Mouse (Mus musculus) brown adipose tissue, adult 24 weeks (tissue): ENCODE results near the gene Tmem121b. TPM values are rescaled to one million over a fixed set of nuclear protein-coding genes. Genes with fewer than 3 reads are reported as not detected.
A peak's percentile ranks its signal among the peaks of the same experiment; 100 is the strongest.

Experiments
- H3K27ac ChIP-seq: fragments of 200-500 bp; replicated peaks from 2 replicates; pipeline ENCODE4 v1.5.1; 2012; ENCODE audit warnings: low read depth, mild to moderate bottlenecking, low read length
- H3K4me1 ChIP-seq: fragments of 200-500 bp; 2 replicates; pipeline ENCODE4 v1.6.1; 2012; ENCODE audit warnings: low read length, mixed read lengths; ENCODE audit not compliant: control insufficient read depth, insufficient read depth, insufficient read length
- H3K4me3 ChIP-seq: fragments of 200-500 bp; 2 replicates; pipeline ENCODE4 v1.5.1; 2012; ENCODE audit warnings: low read depth, mild to moderate bottlenecking, low read length, moderate library complexity; ENCODE audit not compliant: insufficient read depth
- polyA plus RNA-seq: library from polyadenylated mRNA; stranded (reverse); fragments of >200 nt; gene quantifications from 2 replicates; pipeline ENCODE4 v1.2.4, GENCODE M21; 2012; ENCODE audit not compliant: missing spikeins, insufficient read depth, insufficient read length

Tmem121b gene
- polyA plus RNA-seq: not detected in 2 replicates

DNA sequence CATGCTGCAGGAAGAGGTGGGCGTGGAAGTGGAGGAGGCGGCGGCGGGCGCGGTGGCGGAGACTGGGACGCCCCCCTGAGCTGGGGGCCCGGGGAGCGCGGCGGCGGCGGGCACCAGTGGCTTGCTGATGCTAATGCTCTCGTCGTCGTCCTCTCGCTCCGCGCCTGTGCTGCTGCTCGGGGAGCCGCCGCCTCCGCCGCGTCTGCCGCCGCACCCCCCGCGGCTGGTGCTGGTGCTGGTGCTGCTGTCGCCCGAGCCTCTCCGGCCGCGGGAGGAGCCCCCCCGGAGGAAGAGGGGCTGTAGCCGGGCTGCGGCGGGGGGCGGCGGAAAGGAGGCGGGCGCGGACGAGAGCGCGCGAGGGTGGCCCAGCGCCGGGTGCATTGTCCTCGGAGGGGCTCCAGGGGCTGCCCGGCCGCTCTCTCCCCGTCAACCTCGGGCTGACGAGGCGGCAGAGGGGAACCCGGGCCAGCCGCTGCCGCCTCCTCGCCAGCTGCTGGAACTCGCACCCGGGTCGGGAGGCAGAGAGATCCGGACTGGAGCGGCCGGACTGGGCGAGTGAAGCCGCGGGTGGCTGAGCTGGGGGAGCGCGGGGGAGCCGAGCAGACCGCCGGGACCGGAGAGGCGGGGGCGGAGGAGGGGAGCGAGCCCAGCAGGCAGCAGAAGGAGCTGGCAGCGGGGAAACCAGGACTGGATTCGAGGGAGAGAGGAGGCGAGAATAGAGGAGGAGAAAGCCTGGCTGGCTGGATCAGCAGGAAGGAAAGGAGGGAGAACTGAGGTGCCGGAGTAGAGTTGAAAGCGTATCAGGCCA is at the start of gene Tmem121b:
Tmem121b (minus strand) TSS at position 434 of the 808 bp plus-strand sequence.
- H3K4me1 ChIP-seq: no peaks in the 10 kb centered on the region
- peak within 1 kb of the TSS; percentile 54 for H3K4me3 ChIP-seq
- no peak within 1 kb of the TSS for H3K27ac ChIP-seq

GRCm38 (mm10) chr6:120542061-120542460 is 48.5 kb upstream of the Tmem121b start:
- Histone ChIP-seq H3K27ac (no peak overlapping the region), H3K4me1 (peaks cover 13% of the 10 kb centered on the region), H3K4me3 (no peak overlapping the region)

- H3K4me3 ChIP-seq: no peak overlapping the region
- H3K4me1 ChIP-seq: peaks cover 13% of the 10 kb centered on the region
- H3K27ac ChIP-seq: peak overlapping the region; percentile 97
Measured at GRCm38 (mm10) chr6:120541386-120541785, 47.8 kb upstream of the Tmem121b start.

- Histone ChIP-seq H3K4me3 (0 out of 2 replicates have a peak overlapping the region, but pooled peaks have one; percentile 4), H3K27ac (peak overlapping the region; percentile 97), H3K4me1 (peaks cover 13% of the 10 kb centered on the region)
Measured at GRCm38 (mm10) chr6:120539781-120540231, 46.2 kb upstream of the Tmem121b start.

DNA sequence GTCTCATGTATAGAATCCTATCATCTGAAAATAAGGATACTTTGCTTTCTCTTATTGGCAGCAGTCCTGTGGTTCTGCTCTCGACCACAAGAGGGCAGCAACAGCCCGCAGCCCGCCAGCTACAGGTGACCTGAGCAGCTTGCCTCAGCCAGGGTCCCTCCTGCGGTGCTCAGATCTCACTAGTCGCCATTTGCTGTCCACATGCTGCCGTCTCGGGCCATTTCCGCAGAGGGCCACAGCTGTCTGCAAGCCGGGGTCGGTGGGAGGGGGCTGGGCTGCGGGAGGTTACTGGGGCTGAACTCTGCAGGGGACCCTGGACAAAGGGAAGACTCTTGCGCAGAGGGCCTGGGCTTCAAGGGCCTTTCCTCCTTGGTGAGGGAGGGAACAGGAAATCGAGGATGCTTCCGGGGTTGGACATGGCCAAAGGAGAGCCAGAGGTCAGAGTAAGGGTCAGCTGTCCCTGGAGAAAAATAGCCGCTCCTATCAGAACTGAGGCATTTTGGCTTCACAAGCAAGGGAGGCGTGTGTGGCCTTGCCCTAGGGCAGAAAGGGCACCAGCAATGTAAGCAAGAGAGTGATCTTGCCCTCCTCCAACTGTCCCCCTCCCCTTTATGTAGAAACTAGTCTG is 45.6 kb upstream of the Tmem121b start:
- Histone ChIP-seq H3K4me1 (peaks cover 13% of the 10 kb centered on the region), H3K4me3 (peak overlapping the region; percentile 17; the same call in 1 of the 2 replicates), H3K27ac (peak overlapping the region; percentile 97)

GRCm38 (mm10) chr6:120536337-120536736 is 42.7 kb upstream of the Tmem121b start:
- Histone ChIP-seq H3K4me1 (peaks cover 8% of the 10 kb centered on the region), H3K4me3 (no peak overlapping the region), H3K27ac (no peak overlapping the region)

- Histone ChIP-seq H3K4me3 (no peak overlapping the region), H3K27ac (no peak overlapping the region), H3K4me1 (no peaks in the 10 kb centered on the region)
Measured at GRCm38 (mm10) chr6:120532594-120532993, 39.0 kb upstream of the Tmem121b start.

GRCm38 (mm10) chr6:120531020-120531965 is 37.7 kb upstream of the Tmem121b start, which contains the start of gene Hdhd5:
Hdhd5 (minus strand) TSS chr6:120531319.
- Histone ChIP-seq H3K4me1 (no peaks in the 10 kb centered on the region), H3K4me3 (peak within 1 kb of the TSS; percentile 77), H3K27ac (peak within 1 kb of the TSS; percentile 68)

DNA sequence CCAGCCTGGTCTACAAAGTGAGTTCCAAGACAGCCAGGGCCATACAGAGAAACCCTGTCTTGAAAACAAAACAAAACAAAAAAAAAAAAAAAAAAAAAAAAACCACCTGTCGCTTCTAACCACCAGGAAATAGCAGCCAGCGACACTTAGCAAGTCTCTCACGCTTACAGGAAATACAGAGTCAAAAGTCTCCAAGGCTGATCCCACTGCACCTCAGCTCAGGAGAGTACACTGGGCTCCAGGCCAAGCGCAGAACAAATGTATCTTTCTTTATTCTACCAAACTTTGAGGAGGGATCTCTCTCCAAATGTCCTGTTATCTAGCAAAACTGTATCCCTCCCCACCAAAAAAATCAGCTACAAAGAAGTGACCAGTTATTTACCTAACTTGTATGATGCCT is 35.5 kb upstream of the Tmem121b start:
- Histone ChIP-seq H3K27ac (no peak overlapping the region), H3K4me3 (no peak overlapping the region)

DNA sequence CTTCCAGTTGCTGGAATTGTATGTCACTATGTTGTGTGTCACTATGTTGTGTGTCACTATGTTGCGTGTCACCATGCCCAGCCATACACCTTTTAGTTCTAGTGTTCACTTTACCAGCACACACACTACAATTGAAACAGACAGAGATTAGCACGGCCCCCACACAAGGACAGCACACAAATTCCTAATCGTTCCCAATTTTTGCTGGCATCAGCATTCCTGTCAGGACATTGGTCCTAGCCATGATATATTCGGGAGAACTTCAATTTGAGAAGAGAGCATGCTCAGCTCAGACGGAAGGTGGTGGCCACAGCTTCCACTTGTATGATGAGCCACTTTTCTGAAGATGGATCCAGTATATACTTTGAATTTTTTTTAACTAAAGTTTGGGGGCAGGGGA is 31.2 kb upstream of the Tmem121b start:
- H3K4me1 ChIP-seq: no peaks in the 10 kb centered on the region
- no peak overlapping the region for H3K4me3 ChIP-seq
- H3K27ac ChIP-seq: no peak overlapping the region

More for the DNA sequence above, 35.5 kb upstream of the Tmem121b start:
- no peaks in the 10 kb centered on the region for H3K4me1 ChIP-seq

GRCm38 (mm10) chr6:120519647-120520046 is 26.0 kb upstream of the Tmem121b start:
- H3K4me1 ChIP-seq: no peaks in the 10 kb centered on the region
- no peak overlapping the region for H3K4me3 ChIP-seq

DNA sequence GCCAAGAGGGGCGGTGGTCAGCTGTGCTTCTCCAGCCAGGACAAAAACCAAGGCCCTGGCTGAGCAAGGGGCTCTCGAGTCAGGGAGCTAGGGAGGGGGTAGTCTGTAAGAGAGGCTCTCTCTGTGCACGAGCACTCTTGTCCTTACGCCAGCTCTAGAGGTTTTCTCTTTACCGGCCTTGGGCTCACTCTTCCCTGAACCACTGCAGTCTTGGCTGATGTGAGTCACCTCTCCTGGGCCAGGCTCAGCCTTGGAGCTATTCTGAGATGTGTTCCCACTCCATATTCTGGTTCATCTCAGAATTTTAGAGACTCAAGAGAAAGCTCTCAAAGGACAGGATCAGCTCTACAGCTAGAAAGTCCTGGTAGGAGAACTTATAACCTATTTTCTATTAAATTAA is 23.7 kb upstream of the Tmem121b start:
- H3K4me1 ChIP-seq: no peaks in the 10 kb centered on the region
- H3K4me3 ChIP-seq: no peak overlapping the region
- H3K27ac ChIP-seq: no peak overlapping the region

More at GRCm38 (mm10) chr6:120519647-120520046, 26.0 kb upstream of the Tmem121b start:
- no peak overlapping the region for H3K27ac ChIP-seq

GRCm38 (mm10) chr6:120516879-120517278 is 23.3 kb upstream of the Tmem121b start:
- no peaks in the 10 kb centered on the region for H3K4me1 ChIP-seq
- no peak overlapping the region for H3K4me3 ChIP-seq
- H3K27ac ChIP-seq: no peak overlapping the region

GRCm38 (mm10) chr6:120516422-120516821 is 22.8 kb upstream of the Tmem121b start:
- Histone ChIP-seq H3K27ac (no peak overlapping the region), H3K4me1 (no peaks in the 10 kb centered on the region), H3K4me3 (no peak overlapping the region)
